28 mouse cellular contexts compared by ENCODE assay signal in genomic region chr6:72960675-72961074, GRCm38 (mm10). TPM values are rescaled to one million over a fixed set of nuclear protein-coding genes. Genes with fewer than 3 reads are reported as not detected.
DNase-seq lines count a peak whose midpoint lies in the region; ATAC-seq and TF ChIP-seq lines count a peak whose summit lies in the region.
"Had no signal": no experiment of that assay in that cellular context is flagged by ENCODE, and none has a peak within 500 bp of the region (broad histone marks: within the 10 kb centered on the region; RNA-seq: fewer than 3 reads in every experiment).

No protein-coding gene starts in this region.

- 46% methylated on average over 5 of the region's 5 CpGs for WGBS in intestine, embryonic 14.5 days
- 21% methylated on average over 5 of the region's 5 CpGs for WGBS in limb, embryonic 11.5 days

- no peaks in the 10 kb centered on the region for H3K27me3 ChIP-seq in E14TG2a.4 (ENCODE audit: insufficient read depth, low read length)
- H3K27me3 ChIP-seq in intestine, embryonic 14.5 days (replicated peaks; ENCODE audit: control insufficient read depth, insufficient read depth, low read length) = no peaks in the 10 kb centered on the region
- no peaks in the 10 kb centered on the region for H3K27me3 ChIP-seq in limb, embryonic 11.5 days (ENCODE audit: control insufficient read depth, insufficient read depth, low read length)
- H3K27me3 ChIP-seq: embryonic facial prominence, embryonic 12.5 days; heart, embryonic 12.5 days; hindbrain, embryonic 15.5 days; kidney, embryonic 15.5 days; midbrain, embryonic 15.5 days; neural tube, embryonic 15.5 days; stomach, embryonic 15.5 days had no signal

- H3K9ac ChIP-seq in intestine, embryonic 14.5 days (ENCODE audit: low read length) = no peak overlapping the region
- H3K9ac ChIP-seq in limb, embryonic 11.5 days (ENCODE audit: low read length) = no peak overlapping the region
- H3K9ac ChIP-seq: embryonic facial prominence, embryonic 12.5 days; heart, embryonic 12.5 days; hindbrain, embryonic 15.5 days; kidney, embryonic 15.5 days; liver, embryonic 15.5 days; lung, embryonic 14.5 days; midbrain, embryonic 15.5 days; neural tube, embryonic 15.5 days; stomach, embryonic 15.5 days had no signal

- H3K36me3 ChIP-seq in E14TG2a.4 (ENCODE audit: insufficient read depth, low read length) = peaks cover 7% of the 10 kb centered on the region; the same call in 1 of the 2 replicates
- no peaks in the 10 kb centered on the region for H3K36me3 ChIP-seq in intestine, embryonic 14.5 days (ENCODE audit: control insufficient read depth, insufficient read depth, low read length)
- no peaks in the 10 kb centered on the region for H3K36me3 ChIP-seq in limb, embryonic 11.5 days (ENCODE audit: control insufficient read depth, insufficient read depth, low read length)
- H3K36me3 ChIP-seq: embryonic facial prominence, embryonic 12.5 days; heart, embryonic 12.5 days; hindbrain, embryonic 15.5 days; kidney, embryonic 15.5 days; liver, embryonic 15.5 days; midbrain, embryonic 10.5 days; midbrain, embryonic 15.5 days; neural tube, embryonic 15.5 days had no signal

- no peak overlapping the region for H3K4me2 ChIP-seq in intestine, embryonic 14.5 days (ENCODE audit: low read length)
- H3K4me2 ChIP-seq in limb, embryonic 11.5 days (ENCODE audit: low read depth, severe bottlenecking) = no peak overlapping the region
- H3K4me2 ChIP-seq: embryonic facial prominence, embryonic 12.5 days; heart, embryonic 12.5 days; hindbrain, embryonic 15.5 days; kidney, embryonic 15.5 days; liver, embryonic 15.5 days; lung, embryonic 14.5 days; midbrain, embryonic 15.5 days; neural tube, embryonic 15.5 days; stomach, embryonic 15.5 days had no signal

- peaks cover 49% of the 10 kb centered on the region for H3K4me1 ChIP-seq in E14TG2a.4 (replicated peaks; ENCODE audit: low read depth, low read length)
- peaks cover 21% of the 10 kb centered on the region for H3K4me1 ChIP-seq in intestine, embryonic 14.5 days (replicated peaks; ENCODE audit: control insufficient read depth, insufficient read depth, low read length)
- peaks cover 20% of the 10 kb centered on the region for H3K4me1 ChIP-seq in limb, embryonic 11.5 days (ENCODE audit: control insufficient read depth, insufficient read depth, low read length)

- peak overlapping the region; percentile 51; the same call in 1 of the 2 replicates for H3K27ac ChIP-seq in intestine, embryonic 14.5 days (ENCODE audit: low read depth)
- H3K27ac ChIP-seq in limb, embryonic 11.5 days (replicated peaks; ENCODE audit: low read depth, low read length) = 0 out of 2 replicates have a peak overlapping the region, but pooled peaks have one; percentile 32
- H3K27ac ChIP-seq: embryonic facial prominence, embryonic 12.5 days; heart, adult 2 months; hindbrain, embryonic 15.5 days; kidney, embryonic 15.5 days; layer of hippocampus, adult 2 months; liver, embryonic 15.5 days; midbrain, embryonic 10.5 days; midbrain, embryonic 15.5 days; neural tube, embryonic 15.5 days had no signal

- no peaks in the 10 kb centered on the region for H3K9me3 ChIP-seq in E14TG2a.4 (ENCODE audit: low read length)
- H3K9me3 ChIP-seq in intestine, embryonic 14.5 days (ENCODE audit: control insufficient read depth, low read length) = no peaks in the 10 kb centered on the region
- H3K9me3 ChIP-seq in limb, embryonic 11.5 days (ENCODE audit: control insufficient read depth, low read length) = no peaks in the 10 kb centered on the region
- H3K9me3 ChIP-seq: embryonic facial prominence, embryonic 12.5 days; heart, embryonic 12.5 days; hindbrain, embryonic 15.5 days; kidney, embryonic 15.5 days; liver, embryonic 15.5 days; midbrain, embryonic 10.5 days; midbrain, embryonic 15.5 days; neural tube, embryonic 15.5 days; stomach, embryonic 15.5 days had no signal

- peak; percentile 39 for DNase-seq in embryo, embryonic 11 days
- peak; percentile 59 for DNase-seq in intestine, embryonic 14.5 days (ENCODE audit: low spot score)
- DNase-seq in limb, embryonic 11.5 days (ENCODE audit: low spot score) = peak; percentile 68
- no peak for DNase-seq in ovary, postnatal 14 days (ENCODE audit: low spot score)
- no peak for DNase-seq in liver
- no peak for DNase-seq in urinary bladder, postnatal 10 days (ENCODE audit: low spot score)
- DNase-seq: adrenal gland, adult 8-10 months; cerebellum, adult 8-10 months; cerebellum, postnatal 36 days; heart, adult 2 months; kidney, adult 11 months; kidney, postnatal 36 days; lung, postnatal 14 days; right cerebral cortex, postnatal 25 days had no signal

- peak overlapping the region; percentile 24; the same call in 1 of the 2 replicates for H3K4me3 ChIP-seq in E14TG2a.4 (replicated peaks; ENCODE audit: low read length)
- H3K4me3 ChIP-seq in intestine, embryonic 14.5 days (ENCODE audit: low read depth, low read length) = no peak overlapping the region
- H3K4me3 ChIP-seq in limb, embryonic 11.5 days (ENCODE audit: low read depth, low read length) = no peak overlapping the region
- H3K4me3 ChIP-seq: embryonic facial prominence, embryonic 12.5 days; heart, adult 2 months; heart, embryonic 12.5 days; hindbrain, embryonic 15.5 days; kidney, embryonic 15.5 days; layer of hippocampus, adult 2 months; liver, embryonic 15.5 days; midbrain, embryonic 10.5 days; midbrain, embryonic 15.5 days; neural tube, embryonic 15.5 days; stomach, embryonic 15.5 days had no signal

- TF ChIP-seq CTCF in E14TG2a.4 (conservative IDR thresholded peaks at IDR 0.05; ENCODE audit: low read length) = no peak

- no peak for ATAC-seq in intestine, embryonic 14.5 days (replicated peaks; ENCODE audit: low FRiP score, low TSS enrichment, low read depth)
- ATAC-seq in limb, embryonic 11.5 days (ENCODE audit: insufficient number of reproducible peaks, low FRiP score, low TSS enrichment, low read depth) = no peak
- ATAC-seq: activated CD4-positive, CD25-positive, alpha-beta regulatory T cell, adult 4 months; forebrain, embryonic 14.5 days; midbrain, embryonic 15.5 days had no signal

RNA-seq across cellular contexts. Expression of gene Tmsb10, which starts 2.1 kb away (rescaled TPM):
- 2,511 and 2,566 TPM in 2 replicates for polyA plus RNA-seq in intestine, embryonic 14.5 days (2014; fragmentation: Nextera tagmentation; extraction: Ambion mirVana)
- polyA plus RNA-seq in limb, embryonic 11.5 days (2014; fragmentation: Nextera tagmentation; extraction: Ambion mirVana) = 3,502 and 3,578 TPM in 2 replicates

Comparison
In these comparisons a context has a peak if more than half of its experiments do, and no peak if none do; other contexts are left out.
1. DNase-seq: peak in embryo, embryonic 11 days (single experiment), intestine, embryonic 14.5 days (single experiment) and limb, embryonic 11.5 days (single experiment); none in ovary, postnatal 14 days (single experiment), liver (single experiment) and urinary bladder, postnatal 10 days (single experiment).